Mouse (Mus musculus) lung, adult 2 months (tissue): Measurements from ENCODE around the gene Snx13.

Experiments
- CTCF ChIP-seq: fragments of 200-500 bp; IDR thresholded peaks from 2 replicates; pipeline ENCODE4 v1.5.1; 2011; ENCODE audit warnings: mild to moderate bottlenecking, low read length, control low read depth; ENCODE audit not compliant: insufficient read depth
- POLR2A ChIP-seq: fragments of 200-500 bp; IDR thresholded peaks from 2 replicates; pipeline ENCODE4 v1.6.1; 2011; ENCODE audit warnings: low read depth, mild to moderate bottlenecking, control low read depth, low read length, borderline replicate concordance; ENCODE audit errors: extremely low read depth

- no peak for TF ChIP-seq CTCF
- no peak for TF ChIP-seq POLR2A
Measured at GRCm38 (mm10) chr12:35157237-35157636, 110.3 kb downstream of the Snx13 start.
